Mouse (Mus musculus) left cerebral cortex, adult 18-20 months (tissue): ENCODE measurements at regions not wholly inside any gene's neighbourhood (a gene's known extent, or its start where the extent isn't known, plus 50 kb on each side); places are given as distances from the start of the nearest gene placed in this dataset.
A peak's percentile ranks its signal among the peaks of the same experiment; 100 is the strongest.
"Not testable (repeated sequence)": the region's sequence is repeated elsewhere in the genome, so short reads cannot be mapped to it uniquely, and the experiment has no call there.

Experiments used
- DNase-seq, 2 experiments: peaks; one replicate each; pipeline ENCODE4 v3.0.0; 2021 to 2022; ENCODE audit warnings: low spot score in 2 of 2, mixed read lengths in 1 of 2

DNA sequence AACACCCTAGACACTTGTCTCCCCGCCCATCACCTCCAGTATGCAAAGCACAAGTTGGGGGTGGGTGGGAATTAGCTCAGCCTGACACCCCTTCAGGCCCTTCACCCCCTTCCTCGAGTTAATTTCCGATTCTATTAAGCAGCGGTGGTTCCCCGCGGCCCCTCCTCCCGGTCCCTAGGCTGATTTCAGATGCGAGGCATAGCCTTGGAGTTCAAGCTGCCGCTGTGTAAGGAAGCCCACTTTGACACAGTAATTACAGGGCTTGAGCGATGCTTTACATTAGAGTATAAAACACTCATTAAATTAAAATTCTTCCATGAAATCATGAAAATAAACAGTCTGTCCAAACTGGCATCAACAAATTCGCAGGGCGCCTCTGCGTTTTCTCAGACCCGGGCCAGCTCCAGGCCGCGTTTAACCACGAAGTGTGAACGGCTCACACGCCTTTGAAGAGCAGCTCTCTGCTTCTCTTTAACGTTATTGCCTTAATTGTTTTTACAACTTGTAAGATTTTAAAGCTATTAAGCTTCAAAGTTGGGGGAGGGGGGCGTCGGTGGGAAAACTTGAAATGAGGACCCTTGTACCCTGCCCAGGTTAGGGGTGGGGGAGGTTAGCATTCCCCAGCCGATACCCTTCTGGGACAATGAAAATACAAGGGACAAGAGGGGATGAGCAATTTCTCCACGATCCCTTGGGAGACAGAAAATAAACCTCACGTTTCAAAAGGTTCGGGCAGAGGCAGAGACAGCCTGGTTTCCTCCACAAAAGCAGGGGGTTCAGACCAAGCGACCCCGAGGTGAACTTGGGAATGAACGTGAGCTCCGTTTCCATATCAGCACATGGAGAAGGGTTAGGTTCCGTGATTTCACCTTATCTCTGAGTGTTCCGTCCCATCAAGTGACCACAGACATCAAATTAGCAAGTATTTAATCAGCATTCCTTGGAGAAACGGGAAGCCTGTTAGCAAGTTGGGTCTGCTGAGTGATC lies 114.4 kb downstream of the Dicer1 start:
- DNase-seq, result no peak

DNA sequence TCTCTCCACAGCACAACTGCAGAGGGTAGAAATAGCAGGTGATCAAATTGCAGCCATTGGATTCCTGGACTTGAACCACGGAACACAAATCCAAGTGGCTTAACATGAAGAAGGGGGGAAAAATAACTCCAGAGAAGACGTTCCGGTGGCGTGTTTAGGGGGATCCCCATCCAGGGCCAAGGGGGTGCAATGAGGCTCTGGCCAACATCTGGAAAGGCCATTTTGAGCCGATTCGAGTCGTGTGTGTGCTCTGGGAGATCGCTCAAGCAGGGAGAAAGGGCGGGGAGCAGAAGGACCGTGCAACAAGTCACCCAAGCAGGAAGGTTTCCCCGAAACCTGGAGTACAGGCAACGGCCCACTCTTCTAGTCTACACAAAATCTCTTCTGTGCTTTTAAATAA lies 115.3 kb downstream of the Dicer1 start:
- no peak for DNase-seq

DNA sequence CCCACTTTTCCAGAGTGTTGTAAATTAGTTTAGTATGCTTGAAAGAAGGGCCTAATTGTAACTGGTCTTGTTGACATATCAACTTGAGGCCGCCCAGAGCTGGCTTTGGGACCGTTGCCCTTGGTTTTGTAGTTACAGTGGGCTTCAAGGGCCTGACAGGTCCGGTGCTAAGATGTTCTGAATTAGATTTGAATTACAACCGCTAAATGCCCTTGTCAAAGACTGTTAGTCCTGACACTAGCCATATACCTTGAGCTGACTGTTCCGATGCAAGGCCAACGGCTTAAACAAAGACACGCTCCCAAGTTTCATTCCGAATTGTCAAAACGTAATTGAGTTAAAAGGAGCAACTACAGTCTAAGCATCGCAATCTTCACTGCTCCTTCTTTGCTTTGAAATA lies 116.9 kb downstream of the Dicer1 start:
- DNase-seq, result no peak

DNA sequence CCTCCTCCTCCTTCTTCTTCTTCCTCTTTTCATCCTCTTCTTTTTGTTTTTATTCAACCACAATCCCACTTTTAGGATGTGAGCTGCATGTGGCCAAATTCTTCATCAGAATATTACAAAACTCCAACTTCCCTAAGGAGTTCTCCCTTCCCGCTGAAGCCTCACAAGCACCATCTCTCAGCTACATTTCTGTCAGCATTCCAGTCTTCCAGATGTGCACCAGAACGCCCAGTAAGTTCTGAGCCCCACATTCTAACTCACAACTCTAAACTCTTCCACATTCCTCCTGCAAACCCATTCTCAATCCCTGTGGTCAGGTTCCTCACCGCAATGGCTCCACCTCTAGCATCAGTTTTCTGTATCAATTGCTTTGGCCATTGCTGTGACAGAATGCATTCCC lies 121.2 kb downstream of the Dicer1 start:
- no peak for DNase-seq

DNA sequence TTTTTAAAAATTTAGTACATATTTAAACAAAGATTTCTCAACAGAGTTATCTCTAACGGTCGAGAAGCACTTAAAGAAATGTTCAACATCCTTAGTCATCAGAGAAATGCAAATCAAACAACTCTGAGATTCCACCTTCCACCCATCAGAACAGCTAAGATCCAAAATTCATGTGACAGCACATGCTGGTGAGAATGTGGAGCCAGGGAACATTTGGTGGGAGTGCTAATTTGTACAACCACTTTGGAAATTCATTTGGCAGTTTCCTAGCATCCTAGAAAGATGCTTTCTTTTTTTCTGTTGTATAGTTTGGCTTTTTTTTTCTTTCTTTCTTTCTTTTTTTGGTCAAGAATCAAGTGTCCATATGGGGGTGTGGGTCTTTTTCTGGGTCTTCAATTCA lies 122.3 kb downstream of the Dicer1 start:
- no peak for DNase-seq

DNA sequence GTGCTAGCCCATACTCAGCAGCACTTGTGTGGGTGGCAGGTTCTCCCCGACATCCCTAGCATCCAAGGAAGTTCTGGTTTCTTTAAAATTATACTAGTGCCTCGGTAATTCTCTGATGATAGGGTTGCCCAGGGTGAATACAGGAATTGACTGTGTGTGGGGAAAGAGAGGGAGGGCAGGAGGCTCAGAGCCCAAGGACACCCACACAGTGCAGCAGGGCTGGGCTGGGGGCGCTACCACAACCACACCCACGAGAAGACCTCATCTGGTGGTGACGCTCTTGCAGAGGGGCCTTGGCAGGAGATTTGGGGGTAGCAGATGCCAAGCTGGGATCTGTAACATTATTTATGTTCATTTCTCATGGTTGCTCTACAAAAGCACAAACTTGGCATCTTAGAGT lies 125.7 kb downstream of the Dicer1 start:
- DNase-seq, result no peak

DNA sequence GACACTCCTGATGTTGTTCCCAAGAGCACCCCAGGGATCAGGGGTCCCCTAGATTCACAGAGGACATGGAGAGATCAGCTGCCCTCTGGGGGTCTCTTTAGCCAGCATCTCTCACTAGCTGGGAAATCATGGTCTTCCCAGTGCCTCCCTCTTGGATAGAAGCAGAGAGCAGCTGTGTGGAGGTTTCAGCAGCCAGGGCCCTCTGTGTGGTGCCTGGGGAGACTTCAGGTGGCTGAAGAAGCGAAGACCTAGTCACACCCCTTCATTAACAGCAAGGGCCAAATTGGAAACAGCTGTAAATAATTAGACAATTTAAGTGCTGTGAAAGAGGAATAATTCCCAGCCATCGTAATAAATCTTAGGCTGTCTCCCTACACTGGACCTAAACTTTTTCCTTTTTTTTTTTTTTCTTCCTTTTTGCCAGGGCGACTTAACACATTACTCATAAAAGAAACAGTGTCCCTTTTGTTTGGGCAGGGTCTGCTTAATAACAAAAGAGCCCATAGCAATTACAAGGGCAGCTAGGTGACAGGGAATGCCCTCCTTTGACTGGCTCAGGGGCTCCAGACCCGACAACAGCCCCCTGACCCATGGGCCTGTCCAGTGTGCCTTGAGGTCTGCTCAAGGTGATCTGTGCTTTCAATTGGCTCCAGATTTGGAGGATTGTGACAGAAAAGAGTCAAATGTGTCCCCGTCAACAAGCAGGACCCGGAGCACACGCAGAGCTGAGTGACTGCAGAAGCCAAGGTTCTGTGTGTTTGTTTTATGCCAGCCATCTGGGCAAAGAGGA lies 127.7 kb downstream of the Dicer1 start:
- DNase-seq, result no peak

DNA sequence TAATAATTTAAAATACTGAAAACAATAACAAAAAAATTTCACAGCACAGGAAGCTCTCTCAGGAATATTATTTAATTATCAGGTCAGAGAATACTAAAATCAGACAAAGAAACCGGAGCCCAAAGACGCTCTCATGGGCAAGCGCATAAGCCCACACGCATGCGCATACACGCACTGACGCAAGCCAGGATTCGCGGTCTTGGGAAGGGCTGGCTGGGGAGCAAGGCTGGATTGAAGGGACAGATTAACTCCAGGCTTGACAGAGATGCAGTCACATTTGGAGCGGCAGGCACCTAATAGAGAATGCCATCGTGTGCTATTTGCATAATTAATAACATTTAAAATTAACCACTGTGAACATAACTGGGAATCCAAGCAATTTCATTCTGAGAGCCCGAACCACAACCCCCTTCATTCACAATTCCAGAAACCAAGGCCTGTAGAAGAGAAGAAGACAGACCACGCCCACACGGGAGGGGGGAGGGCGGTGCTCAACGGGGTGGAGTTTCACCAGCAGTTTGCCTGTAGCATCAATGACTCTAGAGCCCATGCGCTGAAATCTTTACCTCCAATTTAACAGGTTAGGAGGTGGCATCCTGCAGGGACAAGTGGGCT lies 134.5 kb downstream of the Dicer1 start:
- peak; percentile 58 to 71 for DNase-seq

DNA sequence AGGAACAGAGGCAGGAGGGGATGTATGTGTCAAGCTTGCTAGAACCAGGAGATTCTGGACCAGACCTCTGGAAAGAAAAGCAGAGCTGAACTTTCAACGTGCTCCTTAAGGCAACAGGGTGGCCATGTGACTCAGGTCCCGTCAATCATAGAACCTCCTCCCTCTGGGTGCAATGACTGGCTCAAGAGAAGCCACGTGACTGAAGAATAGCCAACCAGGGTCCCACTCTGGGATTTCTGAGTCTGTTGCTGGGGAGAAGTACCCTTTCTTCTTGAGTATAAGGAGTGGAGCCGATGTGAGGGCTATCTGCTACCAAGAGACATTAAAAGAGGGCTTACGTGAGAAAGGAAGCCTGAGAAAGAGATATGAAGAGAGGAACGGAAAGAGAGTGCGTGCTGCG lies 137.5 kb downstream of the Dicer1 start:
- DNase-seq, result no peak

DNA sequence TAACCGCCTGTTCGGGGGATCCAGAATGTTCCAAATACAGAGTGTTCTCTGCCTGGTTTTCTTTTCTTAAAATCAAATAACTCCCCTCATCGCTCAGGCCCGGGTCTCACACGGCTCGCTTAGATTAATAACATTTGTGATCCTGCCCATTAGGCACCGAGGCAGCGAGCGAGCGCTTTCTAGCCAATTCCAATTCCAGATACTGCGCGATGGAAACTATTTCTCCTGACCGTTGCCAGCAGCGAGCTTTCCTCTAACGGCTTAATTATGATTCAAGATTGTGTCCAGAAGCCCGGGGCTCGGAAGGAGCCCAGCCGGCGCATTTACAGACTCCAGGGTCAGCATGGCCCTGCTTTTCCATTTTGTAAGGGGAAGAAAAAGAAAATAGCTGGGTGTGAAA lies 136.6 kb upstream of the Gsc start:
- no peak for DNase-seq

DNA sequence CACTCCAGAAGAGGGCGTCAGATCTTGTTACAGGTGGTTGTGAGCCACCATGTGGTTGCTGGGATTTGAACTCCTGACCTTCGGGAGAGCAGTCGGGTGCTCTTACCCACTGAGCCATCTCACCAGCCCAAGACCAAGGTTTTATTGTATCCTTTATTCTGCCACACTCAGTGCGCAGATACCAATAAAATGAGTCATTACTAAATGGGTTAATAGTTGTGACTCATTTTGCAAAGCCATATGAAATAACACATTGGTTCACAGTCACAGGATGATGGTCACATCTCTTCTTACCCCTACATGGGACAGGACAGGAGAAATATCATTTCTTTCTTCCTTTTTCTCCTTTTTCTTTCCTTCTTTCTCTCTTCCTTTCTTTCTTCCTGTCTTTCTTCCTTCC lies 135.8 kb upstream of the Gsc start:
- DNase-seq, result not testable (repeated sequence)

DNA sequence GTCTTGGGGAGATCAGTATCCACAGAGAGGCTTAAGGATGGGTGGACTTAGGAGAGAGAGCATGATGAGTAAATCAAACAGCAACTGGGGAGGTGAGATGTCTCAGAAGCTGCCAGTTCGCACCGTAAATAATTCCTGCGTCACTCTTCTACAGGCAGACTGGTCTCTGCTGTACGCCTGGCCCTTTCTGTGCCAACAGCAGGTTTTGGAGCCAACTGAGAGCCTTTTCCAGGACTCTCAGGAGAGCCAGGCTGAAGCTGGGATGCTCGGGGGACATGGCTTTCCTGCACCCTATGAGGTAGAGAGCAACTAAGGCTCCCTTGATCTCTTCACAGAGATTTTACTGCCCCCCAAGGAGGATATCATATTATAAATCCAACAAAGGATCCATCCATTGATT lies 134.3 kb upstream of the Gsc start:
- DNase-seq, result no peak

DNA sequence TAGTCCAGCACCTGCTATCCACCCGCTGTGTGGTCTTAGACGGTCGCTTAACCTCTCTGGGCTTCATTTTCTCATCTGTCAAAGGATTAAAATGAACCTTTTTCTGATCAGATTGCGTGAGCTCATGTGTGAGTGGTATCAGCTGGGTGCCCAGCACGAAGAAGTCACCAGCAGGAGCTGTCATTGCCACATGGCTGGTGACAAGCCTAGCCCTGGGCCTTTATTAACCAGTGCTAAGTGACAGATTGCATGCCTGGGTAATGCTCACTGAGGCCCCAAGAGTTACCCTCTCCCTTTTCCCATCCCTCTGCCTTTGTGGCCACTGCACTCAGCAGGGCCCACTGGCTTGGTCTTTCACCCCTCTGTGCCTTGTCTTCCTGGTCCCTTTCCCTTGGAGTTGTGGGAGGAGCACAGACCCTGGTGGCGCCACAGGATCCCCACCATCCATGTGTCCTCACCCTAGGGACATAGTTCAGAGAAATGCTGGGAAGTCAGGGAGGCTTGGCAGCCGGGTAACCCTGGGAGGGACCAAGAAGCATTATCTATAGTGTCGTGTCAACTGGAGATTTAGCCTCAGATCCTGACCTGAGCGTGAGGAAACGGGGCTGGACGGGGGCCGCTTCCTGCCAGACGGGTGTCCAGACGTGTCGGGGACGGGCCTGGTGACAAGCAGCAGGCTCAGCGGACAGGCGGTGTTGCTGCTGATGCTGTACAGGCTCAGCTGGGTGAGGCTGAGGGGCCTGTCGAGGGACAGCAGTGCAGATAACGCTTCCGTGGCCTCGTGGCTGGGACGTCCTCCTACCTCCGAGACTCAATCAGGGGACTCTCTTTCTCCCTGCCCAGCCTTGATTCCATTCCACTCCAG lies 132.6 kb upstream of the Gsc start:
- no peak for DNase-seq

DNA sequence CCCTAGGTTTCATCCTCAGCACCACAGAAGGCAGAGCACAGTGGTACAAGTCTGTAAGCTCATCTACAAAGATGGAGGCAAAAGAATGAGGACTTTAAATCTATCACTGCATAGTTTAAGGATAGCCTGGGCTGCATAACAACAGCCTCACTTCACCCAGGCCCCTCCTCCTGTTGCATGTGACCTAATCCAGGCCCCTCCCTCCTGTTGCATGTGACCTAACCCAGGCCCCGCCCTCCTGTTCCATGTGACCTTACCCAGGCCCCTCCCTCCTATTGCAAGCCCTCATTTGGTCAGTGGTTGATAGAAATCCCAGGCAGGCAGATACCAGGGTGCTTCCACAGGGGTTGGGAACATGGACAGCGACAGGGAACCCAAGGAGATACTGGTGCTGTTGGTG lies 124.9 kb upstream of the Gsc start:
- DNase-seq, result no peak

DNA sequence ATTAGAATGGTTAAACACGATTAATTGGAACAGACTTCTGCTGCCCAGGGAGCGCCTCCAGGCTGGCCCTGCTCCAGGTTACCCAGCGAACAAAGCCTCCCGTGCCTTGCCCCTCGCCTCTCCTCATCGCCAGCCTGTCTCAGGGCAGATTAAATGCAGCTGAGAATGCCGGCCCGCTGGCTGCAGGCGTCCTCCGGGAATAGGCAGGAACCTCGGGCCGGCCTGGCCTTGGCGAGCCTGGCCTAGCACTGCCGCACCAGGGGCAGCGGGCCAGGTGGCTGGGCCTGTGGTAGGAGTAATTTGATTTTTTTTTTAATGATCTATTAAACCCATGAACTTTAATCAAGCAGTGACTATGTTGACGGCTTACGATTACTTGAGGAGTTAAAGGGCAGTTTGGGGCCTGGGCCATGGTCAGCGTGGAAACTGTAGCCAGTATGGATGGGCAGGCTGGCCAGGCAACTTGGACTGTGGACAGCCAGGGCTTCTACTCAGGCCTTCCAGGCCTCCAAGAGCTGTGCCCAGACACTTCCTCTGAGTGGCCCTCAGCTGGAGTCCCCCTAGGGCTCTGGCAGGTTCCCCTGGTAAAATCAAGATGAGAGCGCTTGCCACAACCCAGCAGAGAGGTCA lies 120.5 kb upstream of the Gsc start:
- DNase-seq, result peak; percentile 3 to 13

DNA sequence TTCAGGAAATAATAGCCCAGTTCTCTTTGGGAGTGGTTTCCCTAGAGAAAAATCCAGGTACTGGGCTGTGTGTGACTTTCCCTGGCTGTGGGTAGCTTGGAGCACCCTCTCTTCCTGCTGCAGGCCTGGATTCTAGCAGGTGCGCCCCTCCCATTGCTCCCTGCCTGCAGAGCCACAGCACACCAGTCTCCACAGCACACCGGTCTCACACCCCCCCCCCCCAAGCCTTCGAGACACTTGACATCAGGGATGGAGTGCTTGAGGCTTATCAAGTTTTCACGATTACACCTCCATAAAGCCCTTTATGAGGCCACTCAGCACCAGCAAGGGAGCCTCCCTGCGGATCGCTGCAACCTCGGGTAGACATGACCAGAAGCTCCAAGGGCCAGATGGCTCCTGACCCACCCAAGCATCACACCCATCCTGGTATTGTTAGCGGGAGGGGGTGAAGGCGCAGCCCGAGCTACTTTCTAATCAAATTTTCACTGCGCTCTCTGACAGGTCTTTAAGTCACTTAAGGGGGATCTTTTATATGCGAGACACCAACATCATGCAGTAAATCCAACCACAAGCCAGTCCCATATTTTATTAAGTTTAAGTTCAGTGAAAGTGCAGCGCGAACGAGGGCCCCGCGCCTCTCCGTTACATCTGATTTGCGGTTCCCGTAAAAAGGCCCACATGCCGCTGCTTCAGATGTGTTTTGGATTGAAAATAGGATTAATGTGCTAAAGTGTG lies 119.8 kb upstream of the Gsc start:
- DNase-seq, result no peak

DNA sequence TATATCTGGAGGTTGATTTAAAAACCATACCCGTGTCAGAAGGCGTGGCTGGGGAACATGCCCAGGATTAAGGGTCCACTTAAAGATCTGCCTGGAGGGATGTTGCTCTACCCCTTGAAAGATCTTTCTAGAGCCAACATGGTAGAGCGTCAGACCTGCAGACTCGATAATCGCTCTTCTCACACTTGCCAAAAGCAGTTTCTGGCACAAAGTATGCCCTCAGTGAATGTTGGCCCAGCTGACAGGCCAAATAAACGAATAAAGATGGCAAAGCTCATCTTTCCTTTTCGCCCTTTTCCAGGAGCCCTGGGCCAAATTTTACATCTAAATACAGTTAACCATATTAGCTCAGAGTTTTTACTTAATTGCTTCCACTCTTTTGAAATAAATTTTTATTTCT lies 118.4 kb upstream of the Gsc start:
- DNase-seq, result no peak

DNA sequence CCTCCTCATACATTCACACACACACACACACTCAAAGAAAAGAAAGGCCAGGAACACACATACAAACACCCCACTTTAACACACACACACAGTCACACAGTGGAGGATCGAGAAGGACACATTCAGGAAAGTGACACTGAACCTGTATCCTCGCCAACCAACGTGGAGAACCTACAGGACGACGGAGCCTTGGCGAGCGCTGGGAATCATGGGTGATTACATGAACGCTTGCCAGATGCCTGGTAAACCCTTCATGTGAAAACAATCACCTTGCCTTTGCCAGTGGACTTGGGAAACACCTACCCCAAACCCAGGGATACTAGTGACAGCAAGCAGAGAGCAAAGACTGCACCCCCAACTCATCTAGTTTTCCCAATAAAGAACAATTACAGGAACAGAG lies 117.2 kb upstream of the Gsc start:
- no peak for DNase-seq

DNA sequence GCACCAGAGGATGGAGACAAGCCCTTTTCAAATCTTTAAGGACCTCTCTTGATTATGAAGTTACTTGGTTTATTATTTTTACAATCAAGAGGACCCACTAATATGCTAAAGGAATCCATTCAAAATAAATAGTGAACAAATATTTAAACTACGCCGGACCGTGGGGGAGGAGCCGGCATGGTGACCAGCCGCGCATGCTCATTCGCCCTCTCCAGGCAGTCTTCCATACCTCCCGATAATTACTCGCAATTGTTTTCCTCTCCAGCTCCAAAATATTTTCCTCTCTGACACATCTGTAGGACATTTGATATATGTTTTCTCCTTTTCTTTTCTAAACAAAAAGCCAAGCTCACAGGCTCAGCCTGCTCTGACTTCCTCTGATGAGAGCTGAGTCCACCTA lies 111.3 kb upstream of the Gsc start:
- DNase-seq, result no peak

DNA sequence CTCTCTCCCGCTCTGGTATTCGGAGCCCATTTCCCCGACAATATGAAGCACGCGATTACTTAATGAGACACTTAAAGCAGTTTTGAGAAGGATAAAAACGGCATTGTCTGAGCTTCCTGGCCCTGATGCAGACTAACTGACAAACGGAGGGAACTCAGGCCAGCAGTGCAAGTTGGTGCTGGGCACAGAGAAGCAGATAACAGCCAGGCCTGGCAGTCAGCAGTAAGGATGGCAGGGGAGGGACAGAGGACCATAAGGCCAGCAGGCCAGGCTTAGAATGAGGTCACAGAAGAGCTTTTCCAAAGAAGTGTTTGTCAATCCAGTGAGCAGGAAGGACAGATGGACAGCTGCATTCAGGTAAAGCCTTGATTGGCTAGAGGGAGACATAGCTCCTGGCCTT lies 107.7 kb upstream of the Gsc start:
- DNase-seq, result no peak
